Mouse (Mus musculus): ENCODE results near the gene Elp4.

- TF ChIP-seq CTCF (IDR thresholded peaks at IDR 0.05; ENCODE audit: extremely low read depth, insufficient read depth, insufficient read length, insufficient replicate concordance) (no peak), POLR2A (IDR thresholded peaks at IDR 0.05; ENCODE audit: low read depth, low read length) (no peak)
Observed at GRCm38 (mm10) chr2:105800694-105801093, 103.7 kb downstream of the Elp4 start.

Data from spleen, adult 2 months (tissue).